Mouse (Mus musculus) liver, postnatal 0 days (tissue): ENCODE data around the gene Gpcpd1. TPM values are rescaled to one million over a fixed set of nuclear protein-coding genes. Genes with fewer than 3 reads are reported as not detected.

ENCODE experiments used
- ATAC-seq: fragments of 200-750 bp; cut with Nextera tagmentation; 2 replicates; pipeline ENCODE4 v1.8.0; 2017; ENCODE audit warnings: mild to moderate bottlenecking, moderate library complexity
- DNase-seq: peaks from one replicate; pipeline ENCODE4 v3.0.0-alpha.2; 2016
- H3K27ac ChIP-seq: fragments of 300-500 bp; sonication (generic); 2 replicates; pipeline ENCODE4 v1.5.1; 2014; ENCODE audit warnings: antibody characterized with exemption, moderate library complexity, mild to moderate bottlenecking, low read depth
- H3K27me3 ChIP-seq: fragments of 300-500 bp; sonication (generic); 2 replicates; pipeline ENCODE4 v1.6.1; 2014; ENCODE audit warnings: low read length, control low read depth, mixed read lengths; ENCODE audit not compliant: insufficient read depth
- H3K36me3 ChIP-seq: fragments of 300-500 bp; sonication (generic); replicated peaks from 2 replicates; pipeline ENCODE4 v1.6.1; 2014; ENCODE audit warnings: mild to moderate bottlenecking, control low read depth, low read length, moderate library complexity, mixed read lengths; ENCODE audit not compliant: insufficient read depth
- H3K4me1 ChIP-seq: fragments of 300-500 bp; sonication (generic); 2 replicates; pipeline ENCODE4 v1.6.1; 2014; ENCODE audit warnings: antibody characterized with exemption, mild to moderate bottlenecking, control low read depth; ENCODE audit not compliant: insufficient read depth
- H3K4me2 ChIP-seq: fragments of 300-500 bp; sonication (generic); 2 replicates; pipeline ENCODE4 v1.6.1; 2014; ENCODE audit warnings: low read depth, mild to moderate bottlenecking, low read length, moderate library complexity, mixed read lengths
- H3K4me3 ChIP-seq: fragments of 300-500 bp; sonication (generic); 2 replicates; pipeline ENCODE4 v1.5.1; 2014; ENCODE audit warnings: low read depth, low read length
- H3K9ac ChIP-seq: fragments of 300-500 bp; sonication (generic); replicated peaks from 2 replicates; pipeline ENCODE4 v1.6.1; 2014; ENCODE audit warnings: mild to moderate bottlenecking, moderate library complexity
- H3K9me3 ChIP-seq: fragments of 300-500 bp; sonication (generic); 2 replicates; pipeline ENCODE4 v1.6.1; 2016; ENCODE audit warnings: mild to moderate bottlenecking, control low read depth, low read length, mixed read lengths
- CTCF ChIP-seq: sonication (generic); IDR thresholded peaks from 2 replicates; pipeline ENCODE4 v1.5.1; 2016; ENCODE audit warnings: antibody characterized with exemption, low read depth
- EP300 ChIP-seq: IDR thresholded peaks from 2 replicates; pipeline ENCODE4 v1.6.1; 2016; ENCODE audit warnings: antibody characterized with exemption, low read depth, mild to moderate bottlenecking
- WGBS: fragments of 180-500 bp; shearing (Covaris S2); extraction: QIAGEN DNeasy Blood & Tissue Kit; methylation state at CpG from one replicate; pipeline ENCODE4 v1.1.7; 2014; ENCODE audit not compliant: insufficient replicate concordance; 5-methylcytosine and 5-hydroxymethylcytosine counted together
- polyA plus RNA-seq: library from polyadenylated mRNA; unstranded; fragments of >200 nt; fragmentation: Nextera tagmentation; extraction: Ambion mirVana; gene quantifications from 2 replicates; pipeline ENCODE4 v1.2.1, GENCODE M21; 2015

Gpcpd1 gene
- polyA plus RNA-seq, 1 experiment from 2014 or later, result 65.8 TPM

GRCm38 (mm10) chr2:132526894-132527532, 60.5 kb downstream of the Gpcpd1 start:
- DNase-seq (no peak), ATAC-seq (peak; percentile 28; the same call in 1 of the 2 replicates)
- Histone ChIP-seq H3K4me2 (no peak overlapping the region), H3K27ac (no peak overlapping the region), H3K36me3 (peaks cover 37% of the 10 kb centered on the region), H3K4me3 (no peak overlapping the region), H3K9ac (no peak overlapping the region), H3K27me3 (no peaks in the 10 kb centered on the region), H3K9me3 (no peaks in the 10 kb centered on the region), H3K4me1 (no peaks in the 10 kb centered on the region)
- TF ChIP-seq CTCF (no peak), EP300 (no peak)
- 79% methylated on average over 10 of the region's 10 CpGs for WGBS

- Histone ChIP-seq H3K36me3 (peaks cover 28% of the 10 kb centered on the region), H3K9ac (no peak overlapping the region), H3K4me2 (no peak overlapping the region), H3K4me1 (no peaks in the 10 kb centered on the region), H3K27ac (no peak overlapping the region), H3K9me3 (no peaks in the 10 kb centered on the region), H3K27me3 (no peaks in the 10 kb centered on the region), H3K4me3 (no peak overlapping the region)
- TF ChIP-seq EP300 (no peak), CTCF (no peak)
- no peak for DNase-seq
- ATAC-seq, result no peak
- WGBS, result 78% methylated on average over 4 of the region's 4 CpGs
Measured at GRCm38 (mm10) chr2:132526110-132526509, 61.4 kb downstream of the Gpcpd1 start.

DNA sequence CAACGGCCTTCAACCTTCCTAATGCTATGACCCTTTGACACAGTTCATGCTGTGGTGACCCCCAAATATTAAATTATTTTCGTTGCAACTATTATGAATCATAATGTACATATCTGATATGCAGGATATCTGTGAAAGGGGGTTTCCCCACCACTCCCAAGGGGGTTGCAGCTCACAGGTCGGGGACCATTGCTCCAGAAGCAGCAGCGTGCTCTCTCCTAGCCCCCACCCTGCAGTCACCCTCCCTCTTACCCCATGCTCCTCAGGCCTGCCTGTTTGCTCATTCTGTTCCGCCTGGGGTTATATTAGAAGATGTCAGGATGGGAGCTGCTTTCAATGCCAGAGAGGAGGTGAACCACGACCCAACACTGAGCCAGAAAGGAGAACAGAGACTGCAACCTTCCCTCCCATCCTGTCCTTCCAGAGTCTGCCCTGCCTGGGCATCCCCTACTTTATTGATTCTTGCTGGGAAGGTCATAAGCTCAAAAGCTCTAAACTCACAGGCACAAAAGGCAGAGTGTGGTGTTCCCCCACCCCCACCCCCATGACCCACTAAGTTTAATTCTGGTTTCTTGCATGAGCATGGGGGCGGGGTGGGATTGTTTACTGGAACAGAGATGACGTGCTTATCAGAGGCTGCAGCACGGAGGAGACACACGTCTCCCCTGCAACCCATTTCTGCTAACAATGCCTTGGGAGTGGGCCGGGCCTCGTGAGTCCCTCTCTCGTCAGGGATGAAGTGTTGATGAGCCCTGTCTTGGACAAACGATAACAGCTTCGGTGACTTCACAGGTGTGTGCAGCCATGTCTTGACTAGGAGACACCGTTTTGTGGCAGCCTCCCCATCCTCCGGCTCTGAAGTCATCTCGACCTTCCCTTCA, 69.3 kb downstream of the Gpcpd1 start:
- Histone ChIP-seq H3K9me3 (no peaks in the 10 kb centered on the region), H3K27ac (no peak overlapping the region), H3K9ac (no peak overlapping the region), H3K4me2 (no peak overlapping the region), H3K36me3 (no peaks in the 10 kb centered on the region), H3K27me3 (no peaks in the 10 kb centered on the region), H3K4me1 (no peaks in the 10 kb centered on the region; the same call in none of the 2 replicates), H3K4me3 (no peak overlapping the region)
- WGBS, result 47% methylated on average over 18 of the region's 18 CpGs
- no peak for DNase-seq
- no peak for TF ChIP-seq CTCF
- no peak for TF ChIP-seq EP300
- ATAC-seq, result no peak

GRCm38 (mm10) chr2:132517194-132517836, 70.2 kb downstream of the Gpcpd1 start:
- TF ChIP-seq CTCF (no peak), EP300 (no peak)
- H3K9ac ChIP-seq, result no peak overlapping the region

DNA sequence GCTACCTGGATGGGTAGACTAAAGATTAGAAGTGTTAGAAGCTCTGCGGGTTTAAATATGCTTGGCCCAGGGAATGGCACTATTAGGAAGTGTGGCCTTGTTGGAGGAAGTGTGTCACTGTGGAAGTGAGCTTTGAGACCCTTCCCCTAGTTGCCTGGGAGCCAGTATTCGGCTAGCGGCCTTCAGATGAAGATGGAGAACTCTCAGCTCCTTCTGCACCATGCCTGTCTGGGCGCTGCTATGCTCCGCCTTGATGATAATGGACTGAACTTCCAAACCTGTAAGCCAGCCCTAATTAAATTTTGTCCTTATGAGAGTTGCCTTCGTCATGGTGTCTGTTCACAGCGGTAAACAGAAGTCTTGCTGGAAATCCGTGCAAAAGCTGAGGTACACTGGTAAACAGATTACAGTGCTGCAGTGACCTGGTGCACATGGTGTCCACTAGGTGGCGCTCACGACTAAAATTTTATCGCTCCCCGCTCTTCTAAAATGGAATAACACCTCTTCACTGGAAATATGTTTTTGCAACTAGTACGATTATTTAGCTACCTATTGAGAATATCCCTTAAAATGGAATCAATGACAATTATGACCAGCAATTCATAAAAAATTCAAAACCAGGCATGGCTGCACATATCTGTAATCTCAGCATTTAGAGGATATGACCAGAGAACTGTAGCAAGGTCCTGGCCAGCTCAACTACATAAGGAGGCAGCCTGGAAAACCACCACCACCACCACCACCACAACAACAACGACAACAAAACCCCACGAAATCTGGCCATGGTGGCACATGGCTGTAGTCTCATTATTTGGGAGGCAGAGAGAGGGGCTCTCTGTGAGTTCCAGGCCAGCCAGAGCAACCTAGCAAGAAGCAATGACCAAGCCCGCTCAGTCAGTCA, 71.1 kb downstream of the Gpcpd1 start:
- Histone ChIP-seq H3K4me2 (no peak overlapping the region), H3K4me3 (no peak overlapping the region), H3K27me3 (no peaks in the 10 kb centered on the region), H3K27ac (no peak overlapping the region), H3K9me3 (no peaks in the 10 kb centered on the region), H3K4me1 (peaks cover 10% of the 10 kb centered on the region), H3K36me3 (no peaks in the 10 kb centered on the region), H3K9ac (no peak overlapping the region)
- TF ChIP-seq EP300, result no peak
- peak; percentile 88 for TF ChIP-seq CTCF
- DNase-seq (peak; percentile 82), ATAC-seq (peak; percentile 27; the same call in 1 of the 2 replicates)
- WGBS, result 30% methylated on average over 16 of the region's 16 CpGs

More at GRCm38 (mm10) chr2:132517194-132517836, 70.2 kb downstream of the Gpcpd1 start:
- peaks cover 6% of the 10 kb centered on the region for H3K4me1 ChIP-seq
- H3K36me3 ChIP-seq, result no peaks in the 10 kb centered on the region
- no peak for DNase-seq
- H3K27ac ChIP-seq, result no peak overlapping the region
- 78% methylated on average over 6 of the region's 6 CpGs for WGBS
- H3K27me3 ChIP-seq, result no peaks in the 10 kb centered on the region
- H3K4me3 ChIP-seq, result no peak overlapping the region
- H3K4me2 ChIP-seq, result no peak overlapping the region
- no peaks in the 10 kb centered on the region for H3K9me3 ChIP-seq
- ATAC-seq, result no peak
